Mouse (Mus musculus): ENCODE results near the gene Iqsec1. TPM values are rescaled to one million over a fixed set of nuclear protein-coding genes. Genes with fewer than 3 reads are reported as not detected.

The Iqsec1 gene
- polyA plus RNA-seq, 1 experiment from 2014 or later, result 4.2 TPM

DNA sequence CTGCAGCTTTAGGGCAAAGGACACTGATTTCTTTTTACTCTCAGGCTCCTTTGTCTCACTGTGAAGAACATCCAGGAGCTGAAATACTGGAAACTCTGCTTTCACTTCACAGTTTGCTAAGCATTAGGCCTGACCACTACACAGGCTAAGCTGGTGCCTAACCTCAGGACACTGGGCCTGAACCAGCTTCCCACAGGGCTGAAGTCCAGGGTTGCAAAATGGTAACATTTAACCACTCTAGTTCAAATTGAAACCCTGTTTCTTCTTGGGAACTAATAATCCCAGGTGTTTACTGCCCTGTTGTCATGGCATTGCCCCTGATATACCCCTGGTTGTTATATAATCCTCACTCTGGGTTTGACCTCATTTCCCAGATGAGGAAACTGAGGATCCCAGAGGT lies 234.8 kb downstream of the Iqsec1 start:
- ATAC-seq (no peak), DNase-seq (no peak)
- Histone ChIP-seq H3K4me2 (ENCODE audit: low read depth, low read length) (peak overlapping the region; percentile 18; the same call in 1 of the 2 replicates), H3K9me3 (ENCODE audit: low read length) (no peaks in the 10 kb centered on the region), H3K27me3 (ENCODE audit: insufficient read depth, low read length) (no peaks in the 10 kb centered on the region), H3K4me1 (ENCODE audit: insufficient read depth) (peaks cover 64% of the 10 kb centered on the region), H3K27ac (ENCODE audit: low read depth) (peak overlapping the region; percentile 70), H3K9ac (replicated peaks) (no peak overlapping the region), H3K36me3 (replicated peaks; ENCODE audit: insufficient read depth, low read length) (no peaks in the 10 kb centered on the region), H3K4me3 (ENCODE audit: low read depth, low read length) (no peak overlapping the region)
- TF ChIP-seq EP300 (IDR thresholded peaks at IDR 0.05; ENCODE audit: low read depth), result no peak
- no peak for TF ChIP-seq CTCF (IDR thresholded peaks at IDR 0.05; ENCODE audit: low read depth)

DNA sequence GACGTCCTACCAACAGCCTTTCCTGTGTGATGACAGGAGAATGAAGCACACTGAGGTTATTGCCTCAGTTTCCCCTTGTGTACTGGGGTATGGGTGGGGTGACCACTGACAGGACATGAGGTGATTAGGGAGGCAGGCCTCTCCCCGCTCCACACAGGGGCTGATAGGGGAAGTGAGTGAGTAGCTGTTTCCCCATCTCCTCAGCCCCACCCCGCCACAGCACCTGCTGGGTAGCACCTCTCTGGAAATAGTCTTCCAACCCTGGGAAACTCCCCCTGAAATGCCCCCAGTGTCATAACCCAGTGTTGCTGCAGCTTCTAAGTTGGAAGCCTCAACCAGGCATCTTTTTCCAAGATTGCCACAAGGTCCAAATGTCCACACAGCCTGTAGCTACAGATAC lies 236.9 kb downstream of the Iqsec1 start:
- H3K27ac ChIP-seq (ENCODE audit: low read depth), result peak overlapping the region; percentile 18; the same call in 1 of the 2 replicates
- 47% methylated on average over 3 of the region's 3 CpGs for WGBS (ENCODE audit: insufficient replicate concordance)
- H3K9me3 ChIP-seq (ENCODE audit: low read length), result no peaks in the 10 kb centered on the region
- TF ChIP-seq EP300 (IDR thresholded peaks at IDR 0.05; ENCODE audit: low read depth) (no peak), CTCF (IDR thresholded peaks at IDR 0.05; ENCODE audit: low read depth) (no peak)
- H3K4me3 ChIP-seq (ENCODE audit: low read depth, low read length), result no peak overlapping the region
- ATAC-seq, result no peak
- H3K4me2 ChIP-seq (ENCODE audit: low read depth, low read length), result 0 out of 2 replicates have a peak overlapping the region, but pooled peaks have one; percentile 2
- no peak for DNase-seq
- peaks cover 50% of the 10 kb centered on the region for H3K4me1 ChIP-seq (ENCODE audit: insufficient read depth)
- H3K9ac ChIP-seq (replicated peaks), result no peak overlapping the region
- H3K27me3 ChIP-seq (ENCODE audit: insufficient read depth, low read length), result no peaks in the 10 kb centered on the region
- H3K36me3 ChIP-seq (replicated peaks; ENCODE audit: insufficient read depth, low read length), result no peaks in the 10 kb centered on the region

DNA sequence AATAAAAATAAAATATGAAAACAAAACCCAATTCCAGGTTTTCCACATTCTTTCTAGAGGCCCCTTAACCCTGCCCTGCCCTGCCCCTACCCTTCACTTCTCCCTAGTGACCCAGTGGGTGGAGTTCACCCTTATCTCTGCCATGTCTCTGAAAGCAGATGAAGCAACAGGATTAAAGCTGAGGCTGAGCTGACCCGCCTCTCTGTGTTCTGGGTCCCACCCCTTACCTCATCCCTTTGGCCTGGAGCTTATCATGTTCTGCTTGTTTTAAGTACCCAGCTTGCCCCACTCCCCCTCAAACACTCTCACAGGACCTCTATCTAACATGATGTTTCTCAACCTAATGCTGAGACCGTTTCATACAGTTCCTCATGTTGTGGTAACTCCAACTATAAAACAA lies 238.4 kb downstream of the Iqsec1 start:
- Histone ChIP-seq H3K4me2 (ENCODE audit: low read depth, low read length) (0 out of 2 replicates have a peak overlapping the region, but pooled peaks have one; percentile 4), H3K27ac (ENCODE audit: low read depth) (no peak overlapping the region), H3K9ac (replicated peaks) (no peak overlapping the region), H3K36me3 (replicated peaks; ENCODE audit: insufficient read depth, low read length) (no peaks in the 10 kb centered on the region), H3K4me3 (ENCODE audit: low read depth, low read length) (no peak overlapping the region), H3K27me3 (ENCODE audit: insufficient read depth, low read length) (no peaks in the 10 kb centered on the region), H3K9me3 (ENCODE audit: low read length) (no peaks in the 10 kb centered on the region), H3K4me1 (ENCODE audit: insufficient read depth) (peaks cover 63% of the 10 kb centered on the region)
- no peak for TF ChIP-seq EP300 (IDR thresholded peaks at IDR 0.05; ENCODE audit: low read depth)
- TF ChIP-seq CTCF (IDR thresholded peaks at IDR 0.05; ENCODE audit: low read depth), result no peak
- peak; percentile 87 for ATAC-seq
- 14% methylated on average over 2 of the region's 2 CpGs for WGBS (ENCODE audit: insufficient replicate concordance)
- DNase-seq, result peak; percentile 55

DNA sequence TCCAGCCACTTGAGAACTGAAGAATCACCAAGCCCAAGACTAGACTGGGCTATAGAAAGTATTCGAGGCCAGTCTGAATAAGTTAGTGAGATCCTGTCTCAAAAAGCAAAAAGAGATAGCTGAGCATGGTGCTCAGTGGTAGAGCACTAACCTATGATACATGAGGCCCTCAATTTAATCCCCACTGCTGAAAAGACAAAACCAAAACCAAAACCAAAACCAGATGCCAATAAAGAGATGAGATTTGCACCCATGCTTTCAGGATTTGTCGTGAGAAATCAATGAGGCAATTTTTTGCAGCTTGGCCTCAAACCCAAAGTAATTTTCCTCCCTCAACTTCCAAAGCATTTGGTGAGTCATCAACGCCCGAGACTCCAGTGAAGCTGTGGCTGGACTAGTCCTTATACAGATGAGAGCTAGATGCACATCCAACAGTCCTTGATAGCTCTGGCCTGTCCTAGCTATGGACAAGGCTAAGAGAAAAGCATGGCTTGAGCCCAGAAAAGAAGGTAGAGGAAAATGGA lies 239.0 kb downstream of the Iqsec1 start:
- H3K4me3 ChIP-seq (ENCODE audit: low read depth, low read length), result no peak overlapping the region
- no peaks in the 10 kb centered on the region for H3K9me3 ChIP-seq (ENCODE audit: low read length)
- H3K36me3 ChIP-seq (replicated peaks; ENCODE audit: insufficient read depth, low read length), result no peaks in the 10 kb centered on the region
- DNase-seq (no peak), ATAC-seq (no peak)
- H3K27ac ChIP-seq (ENCODE audit: low read depth), result no peak overlapping the region; the same call in 1 of the 2 replicates
- no peak for TF ChIP-seq CTCF (IDR thresholded peaks at IDR 0.05; ENCODE audit: low read depth)
- no peak for TF ChIP-seq EP300 (IDR thresholded peaks at IDR 0.05; ENCODE audit: low read depth)
- H3K27me3 ChIP-seq (ENCODE audit: insufficient read depth, low read length), result no peaks in the 10 kb centered on the region
- peaks cover 62% of the 10 kb centered on the region for H3K4me1 ChIP-seq (ENCODE audit: insufficient read depth)
- H3K9ac ChIP-seq (replicated peaks), result no peak overlapping the region
- H3K4me2 ChIP-seq (ENCODE audit: low read depth, low read length), result no peak overlapping the region
- WGBS (ENCODE audit: insufficient replicate concordance), result 69% methylated on average over 4 of the region's 4 CpGs

DNA sequence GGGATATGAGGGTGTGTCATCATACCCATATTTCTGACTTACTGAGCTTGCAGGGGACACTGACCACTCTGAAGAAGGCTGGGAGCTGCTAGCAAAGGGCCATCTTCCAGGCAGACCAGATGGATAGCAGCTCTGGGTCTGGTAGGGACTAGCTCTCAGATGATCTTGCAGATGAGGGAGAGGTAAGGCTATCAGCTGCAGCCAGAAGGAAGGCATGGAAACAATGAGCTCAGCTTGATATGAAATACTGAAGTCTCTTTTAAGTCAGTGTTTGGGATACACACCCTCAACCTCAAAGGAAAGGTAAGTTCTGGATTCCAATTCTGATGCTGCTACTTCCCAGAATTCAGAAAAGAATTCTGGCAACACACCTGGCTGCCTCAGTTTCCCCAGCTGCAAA lies 239.5 kb downstream of the Iqsec1 start:
- Histone ChIP-seq H3K9ac (replicated peaks) (no peak overlapping the region), H3K27ac (ENCODE audit: low read depth) (no peak overlapping the region), H3K4me1 (ENCODE audit: insufficient read depth) (peaks cover 61% of the 10 kb centered on the region), H3K27me3 (ENCODE audit: insufficient read depth, low read length) (no peaks in the 10 kb centered on the region), H3K4me2 (ENCODE audit: low read depth, low read length) (no peak overlapping the region), H3K9me3 (ENCODE audit: low read length) (no peaks in the 10 kb centered on the region), H3K36me3 (replicated peaks; ENCODE audit: insufficient read depth, low read length) (no peaks in the 10 kb centered on the region), H3K4me3 (ENCODE audit: low read depth, low read length) (no peak overlapping the region)
- TF ChIP-seq EP300 (IDR thresholded peaks at IDR 0.05; ENCODE audit: low read depth) (no peak), CTCF (IDR thresholded peaks at IDR 0.05; ENCODE audit: low read depth) (no peak)
- ATAC-seq (no peak), DNase-seq (no peak)

DNA sequence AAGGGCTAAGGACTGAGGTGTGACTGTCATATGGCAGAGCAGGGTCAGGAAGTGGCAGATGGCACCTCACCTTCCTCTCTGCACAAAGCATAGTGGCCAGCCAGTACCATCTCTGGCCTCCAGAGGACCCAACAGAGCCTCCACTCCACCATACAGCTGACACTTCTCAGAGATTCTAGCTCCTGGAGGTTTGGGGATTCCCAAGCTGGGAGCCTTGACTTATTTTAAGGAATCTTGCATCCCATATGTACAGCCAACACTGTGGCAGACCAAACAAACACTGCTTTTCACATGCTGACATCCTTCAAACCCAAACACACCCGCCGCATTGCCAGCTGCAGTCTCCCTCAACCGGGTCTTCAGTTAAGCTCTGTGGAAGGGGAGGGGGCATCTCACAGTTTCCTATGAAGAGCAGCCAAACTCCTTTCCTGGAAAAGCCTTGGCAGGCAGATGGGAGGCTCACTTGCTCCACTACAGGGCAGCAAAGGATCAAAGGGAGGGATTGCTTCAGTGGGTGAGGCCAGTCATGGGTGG lies 242.1 kb downstream of the Iqsec1 start:
- Histone ChIP-seq H3K4me2 (ENCODE audit: low read depth, low read length) (no peak overlapping the region), H3K4me3 (ENCODE audit: low read depth, low read length) (no peak overlapping the region), H3K4me1 (ENCODE audit: insufficient read depth) (peaks cover 48% of the 10 kb centered on the region), H3K36me3 (replicated peaks; ENCODE audit: insufficient read depth, low read length) (no peaks in the 10 kb centered on the region), H3K27ac (ENCODE audit: low read depth) (no peak overlapping the region), H3K9me3 (ENCODE audit: low read length) (no peaks in the 10 kb centered on the region), H3K27me3 (ENCODE audit: insufficient read depth, low read length) (no peaks in the 10 kb centered on the region), H3K9ac (replicated peaks) (no peak overlapping the region)
- 73% methylated on average over 3 of the region's 3 CpGs for WGBS (ENCODE audit: insufficient replicate concordance)
- TF ChIP-seq CTCF (IDR thresholded peaks at IDR 0.05; ENCODE audit: low read depth), result peak; percentile 27; the same call in 1 of the 2 replicates
- no peak for TF ChIP-seq EP300 (IDR thresholded peaks at IDR 0.05; ENCODE audit: low read depth)
- DNase-seq, result no peak
- ATAC-seq, result no peak
